Mouse (Mus musculus) spleen, postnatal 4 days (tissue): ENCODE results near the gene Chdh.

ENCODE experiments used
- DNase-seq, 2 experiments: peaks; one replicate each; pipeline ENCODE4 v3.0.0; 2022; ENCODE audit warnings: low spot score in 2 of 2

Chdh gene

GRCm38 (mm10) chr14:30008733-30009575 is at the start of gene Chdh, which contains the start of gene Il17rb:
TSS of gene Chdh (plus strand) at chr14:30009023.
TSS of gene Il17rb (minus strand) at chr14:30008896.
- peak in 1 of 2 experiments; percentile 66 for DNase-seq

- no peak for DNase-seq
These were observed 41.2 kb upstream of the Chdh start for GRCm38 (mm10) chr14:29967611-29968010.

- peak; percentile 89 to 93 for DNase-seq
These were observed 40.6 kb upstream of the Chdh start, which contains the start of gene Selenok for GRCm38 (mm10) chr14:29968075-29968821. TSS of gene Selenok (plus strand) at chr14:29968308.

GRCm38 (mm10) chr14:29971446-29971845 is 37.4 kb upstream of the Chdh start:
- no peak for DNase-seq

GRCm38 (mm10) chr14:29971993-29972392 is 36.8 kb upstream of the Chdh start:
- DNase-seq: no peak

- DNase-seq: no peak
These were observed 31.9 kb upstream of the Chdh start for GRCm38 (mm10) chr14:29976927-29977326.

DNA sequence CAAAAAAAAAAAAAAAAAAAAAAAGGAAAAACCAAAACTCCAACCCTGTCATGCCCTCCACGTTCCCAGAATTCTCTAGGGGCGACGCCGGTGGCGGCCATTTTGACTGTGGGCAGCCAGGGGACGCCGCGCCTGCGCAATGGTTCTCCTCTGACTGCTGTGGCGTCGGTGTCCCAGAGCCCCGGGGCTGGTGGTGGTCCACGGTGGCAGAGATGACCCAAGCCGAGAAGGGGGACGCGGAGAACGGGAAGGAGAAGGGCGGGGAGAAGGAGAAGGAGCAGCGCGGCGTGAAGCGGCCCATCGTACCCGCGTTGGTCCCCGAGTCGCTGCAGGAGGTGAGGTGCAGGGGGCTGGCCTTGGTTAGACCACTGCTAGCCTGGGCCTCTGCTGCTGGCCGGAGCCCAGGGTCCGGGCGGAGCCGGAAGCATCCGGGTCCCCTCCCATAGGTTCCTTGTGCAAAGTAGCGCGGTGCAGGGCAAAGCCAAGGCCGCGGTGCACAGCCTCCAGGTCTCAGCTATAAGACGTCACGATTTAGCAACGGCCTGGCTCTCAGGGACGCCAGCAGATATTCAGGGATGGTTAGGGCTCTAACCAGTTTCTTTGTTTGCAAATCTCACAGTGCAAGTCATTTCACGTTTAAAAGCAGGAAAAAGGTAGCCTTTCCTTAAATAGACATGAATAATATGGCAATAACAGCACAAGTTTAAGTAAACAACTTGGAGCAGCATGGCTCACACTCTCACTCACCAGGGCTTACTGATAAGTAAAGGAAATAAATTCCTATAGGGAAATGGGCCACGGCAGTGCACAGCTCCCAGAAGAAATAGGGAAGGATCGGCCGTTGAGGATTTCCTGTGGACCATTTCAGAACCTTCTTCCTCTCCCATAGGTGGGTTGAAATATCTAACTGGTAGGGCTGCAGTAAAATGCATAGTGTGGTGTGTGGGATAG is 30.3 kb upstream of the Chdh start, which contains the start of gene Actr8:
Gene Actr8, plus strand, starts transcription at position 84 of the 951 bp plus-strand sequence.
- DNase-seq: peak; percentile 88 to 95

DNA sequence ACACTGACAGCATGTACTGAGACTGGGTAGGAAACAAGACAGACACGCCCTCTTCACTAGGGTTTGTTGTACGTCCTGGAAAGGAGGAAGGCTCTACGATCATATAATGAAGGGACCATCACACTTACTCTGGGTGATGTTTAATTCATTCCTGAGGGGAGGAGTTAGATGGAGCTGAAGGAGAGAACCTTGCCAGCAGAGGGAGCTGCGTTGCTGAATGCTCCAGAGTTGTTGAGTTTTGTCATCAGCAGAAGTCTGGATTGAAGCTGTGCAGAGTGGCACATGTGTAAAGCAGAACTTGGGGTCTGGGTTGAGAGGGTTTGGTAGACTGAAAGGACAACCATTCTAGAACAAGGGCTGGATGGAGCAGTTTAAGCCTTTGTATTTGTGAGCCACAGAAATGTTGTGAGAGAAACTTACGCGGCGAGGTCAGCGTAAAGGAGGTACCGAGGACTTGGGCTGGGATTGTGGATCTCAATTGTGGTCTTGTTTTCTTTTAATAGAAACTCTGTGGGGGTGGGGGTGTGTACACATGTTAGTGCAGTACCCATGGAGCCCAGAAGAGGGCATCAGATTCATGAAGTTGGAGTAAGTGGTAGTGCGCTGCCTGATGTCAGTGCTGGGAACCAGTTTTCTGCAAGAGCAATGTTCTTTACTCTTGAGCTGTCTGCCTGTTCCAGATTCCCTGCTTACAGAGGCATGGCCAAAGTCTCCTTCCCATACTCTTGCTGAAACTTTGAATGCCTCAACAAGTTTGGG is 28.2 kb upstream of the Chdh start:
- DNase-seq: no peak

DNA sequence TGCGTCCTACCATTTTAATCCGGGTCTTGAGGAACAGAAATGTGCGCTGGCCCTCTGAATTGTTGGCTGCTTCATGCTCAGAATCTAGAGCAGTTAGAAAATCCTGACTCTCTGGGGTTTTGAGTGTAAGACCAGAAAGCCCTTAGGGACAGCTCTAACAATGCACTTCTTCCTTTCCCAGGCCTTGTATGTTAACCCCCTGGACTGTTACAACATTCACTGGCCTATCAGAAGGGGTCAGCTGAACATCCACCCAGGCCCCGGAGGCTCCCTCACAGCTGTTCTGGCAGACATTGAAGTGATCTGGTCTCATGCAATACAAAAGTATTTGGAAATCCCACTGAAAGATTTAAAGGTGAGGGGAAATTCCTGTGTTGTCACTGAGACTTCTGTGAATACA is 22.7 kb upstream of the Chdh start:
- no peak for DNase-seq

DNA sequence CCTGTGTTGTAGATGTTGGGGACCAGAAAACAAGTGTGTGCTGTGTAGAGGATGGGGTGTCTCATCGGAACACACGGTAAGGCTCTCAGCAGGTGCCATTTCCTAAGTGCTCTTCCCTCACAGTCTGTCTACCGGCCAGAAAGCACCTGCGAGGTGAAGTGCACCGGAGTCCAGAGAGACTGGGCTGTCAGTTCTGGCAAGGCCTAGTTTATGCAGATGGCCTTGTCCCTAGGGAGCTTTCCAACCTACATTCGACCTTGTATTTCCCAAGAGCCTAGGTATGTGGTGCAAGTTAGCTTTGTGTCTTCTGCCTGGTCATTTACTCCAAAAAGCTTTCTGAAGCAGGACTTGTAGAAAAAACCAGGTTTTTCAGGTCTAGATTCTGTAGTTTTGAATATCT is 21.5 kb upstream of the Chdh start:
- DNase-seq: no peak

GRCm38 (mm10) chr14:29987739-29988138 is 21.1 kb upstream of the Chdh start:
- no peak for DNase-seq

- no peak for DNase-seq
These were observed 20.5 kb upstream of the Chdh start for GRCm38 (mm10) chr14:29988337-29988736.

DNA sequence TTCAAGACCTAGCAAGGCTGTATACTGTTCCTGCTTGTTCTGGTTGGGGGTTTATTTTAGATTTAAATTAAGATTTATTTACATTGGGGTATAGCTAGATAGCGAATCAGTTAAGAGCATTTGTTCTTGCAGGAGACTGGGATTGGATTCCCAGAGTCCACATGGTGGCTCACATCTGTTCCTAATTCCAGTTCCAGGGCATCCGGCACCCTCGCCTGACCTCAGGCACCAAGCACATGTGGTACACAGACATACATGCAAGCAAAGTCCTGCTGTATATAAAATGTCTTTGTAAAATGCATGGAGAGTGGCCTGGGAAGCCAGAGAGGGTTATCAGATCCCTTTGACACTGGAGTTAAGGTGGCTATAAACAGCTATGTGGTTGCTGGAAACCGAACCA is 13.8 kb upstream of the Chdh start:
- no peak for DNase-seq

- no peak for DNase-seq
These were observed 12.6 kb upstream of the Chdh start for GRCm38 (mm10) chr14:29996000-29996751.

- DNase-seq: no peak
These were observed 11.5 kb upstream of the Chdh start for GRCm38 (mm10) chr14:29997345-29997744.

DNA sequence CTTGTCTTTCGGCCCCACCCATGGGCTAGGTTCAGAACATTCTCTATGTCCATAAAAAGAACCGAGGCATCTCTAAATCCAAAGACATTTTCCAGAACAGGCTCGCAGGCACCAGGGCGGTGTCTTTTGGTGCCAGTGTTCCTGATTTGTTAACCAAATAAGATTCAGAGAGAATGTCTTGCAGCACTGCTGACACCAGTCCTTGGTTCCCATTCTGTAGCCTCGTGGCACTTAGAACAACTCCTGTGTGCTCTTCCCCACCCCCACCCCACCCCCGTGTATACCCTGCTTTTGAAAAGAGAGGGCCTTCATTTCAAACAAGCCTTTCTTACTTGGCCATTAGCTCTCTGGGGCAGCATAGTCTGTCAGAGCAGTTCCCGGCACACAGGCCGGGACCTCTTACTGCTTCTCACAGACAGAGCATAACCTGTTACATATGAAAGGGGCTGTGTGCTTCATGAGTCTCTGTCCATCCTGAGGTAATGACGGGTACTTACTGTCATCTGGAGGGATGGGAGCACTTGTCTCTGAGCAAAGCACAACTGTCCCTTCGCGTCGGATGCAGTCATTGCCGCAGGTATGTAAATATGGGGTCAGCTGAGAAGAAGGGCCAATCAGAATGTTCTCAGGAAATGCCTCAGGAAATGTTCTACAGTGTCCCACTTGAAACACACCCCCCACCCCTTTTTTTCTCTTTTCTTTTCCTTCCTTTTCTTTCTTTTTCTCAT is 9.9 kb upstream of the Chdh start:
- DNase-seq: no peak

- DNase-seq: no peak
These were observed 9.4 kb upstream of the Chdh start for GRCm38 (mm10) chr14:29999475-29999811.

DNA sequence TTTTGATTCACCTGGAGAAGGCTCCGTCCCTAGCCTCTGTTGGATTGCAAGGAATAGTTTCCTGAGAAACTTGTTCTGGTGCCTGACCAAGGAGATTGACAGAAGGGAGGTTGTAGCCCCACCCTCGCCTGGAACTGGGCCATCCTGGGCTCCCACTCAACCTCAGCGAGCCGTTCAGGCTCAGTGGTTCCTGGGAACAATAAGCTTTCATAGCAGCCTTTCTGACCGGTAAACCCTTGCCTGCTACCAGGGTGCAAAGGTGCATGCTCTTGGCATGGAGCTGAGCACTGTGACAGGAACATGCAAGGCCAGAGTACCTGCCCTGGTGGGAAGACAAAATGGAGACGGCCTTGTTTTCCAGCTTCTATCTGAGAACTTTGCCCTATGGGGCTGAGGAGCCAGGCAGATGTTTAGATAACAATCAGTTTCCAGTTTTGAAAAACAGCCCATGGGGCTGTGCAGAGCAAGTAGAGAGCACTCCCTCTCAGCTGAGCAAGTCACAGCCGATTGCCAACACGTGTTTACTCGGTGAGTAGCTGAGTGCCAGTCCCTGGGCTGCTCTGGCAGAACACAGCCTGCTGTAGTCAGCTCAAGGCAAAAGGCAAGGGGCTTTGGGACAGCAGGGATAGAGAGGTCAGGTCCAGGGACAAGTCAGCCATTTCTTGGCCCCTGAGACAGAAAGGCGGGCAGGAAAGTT is 1.2 kb downstream of the Chdh start:
- no peak for DNase-seq
